Mouse (Mus musculus) liver, adult 2 months (tissue): ENCODE results near the gene Kctd19. TPM values are rescaled to one million over a fixed set of nuclear protein-coding genes. Genes with fewer than 3 reads are reported as not detected.

Experiments
- DNase-seq: peaks from one replicate; pipeline ENCODE4 v3.0.0-alpha.2; 2011; ENCODE audit warnings: low read depth, low spot score; ENCODE audit errors: extremely low read depth
- H3K27ac ChIP-seq: fragments of 200-500 bp; replicated peaks from 2 replicates; pipeline ENCODE4 v1.5.1; 2012; ENCODE audit warnings: low read depth, mild to moderate bottlenecking, control low read depth, inconsistent platforms, low read length; ENCODE audit not compliant: insufficient read depth
- H3K27me3 ChIP-seq: fragments of 200-500 bp; 2 replicates; pipeline ENCODE4 v1.6.1; 2012; ENCODE audit warnings: mild to moderate bottlenecking, moderate library complexity, low read length, inconsistent platforms; ENCODE audit not compliant: control insufficient read depth, insufficient read depth
- H3K36me3 ChIP-seq: fragments of 200-500 bp; 2 replicates; pipeline ENCODE4 v1.6.1; 2012; ENCODE audit warnings: low read length, inconsistent platforms; ENCODE audit not compliant: control insufficient read depth, insufficient read depth
- H3K4me1 ChIP-seq: fragments of 200-500 bp; 2 replicates; pipeline ENCODE4 v1.6.1; 2011; ENCODE audit warnings: low read length; ENCODE audit not compliant: control insufficient read depth, insufficient read depth
- H3K4me3 ChIP-seq: fragments of 200-500 bp; 2 replicates; pipeline ENCODE4 v1.5.1; 2011; ENCODE audit warnings: low read depth, mild to moderate bottlenecking, control low read depth, low read length, moderate library complexity; ENCODE audit not compliant: insufficient read depth
- H3K79me2 ChIP-seq: fragments of 200-500 bp; 2 replicates; pipeline ENCODE4 v1.6.1; 2012; ENCODE audit warnings: inconsistent platforms, mild to moderate bottlenecking, low read length, moderate library complexity; ENCODE audit not compliant: control insufficient read depth, insufficient read depth
- H3K9ac ChIP-seq: fragments of 200-500 bp; 2 replicates; pipeline ENCODE4 v1.6.1; 2012; ENCODE audit warnings: low read depth, mild to moderate bottlenecking, control low read depth, inconsistent platforms, low read length
- CTCF ChIP-seq: fragments of 200-500 bp; IDR thresholded peaks from 2 replicates; pipeline ENCODE4 v1.5.1; 2011; ENCODE audit warnings: low read depth, low read length, control low read depth
- POLR2A ChIP-seq: fragments of 200-500 bp; IDR thresholded peaks from 2 replicates; pipeline ENCODE4 v1.6.1; 2011; ENCODE audit warnings: low read length, control low read depth; ENCODE audit not compliant: insufficient read depth; ENCODE audit errors: extremely low read depth
- WGBS: fragments of 180-500 bp; shearing (Covaris S2); methylation state at CpG from one replicate; pipeline ENCODE4 v1.1.7; 2018; 5-methylcytosine and 5-hydroxymethylcytosine counted together
- polyA plus RNA-seq: library from polyadenylated mRNA; depleted of rRNA; stranded (reverse); fragments of >200 nt; gene quantifications from 2 replicates; pipeline ENCODE4 v1.2.3, GENCODE M21; 2012
- total RNA-seq: library from RNA; depleted of rRNA; stranded (reverse); fragments of >200 nt; gene quantifications from 2 replicates; pipeline ENCODE4 v1.2.3, GENCODE M21; 2014

Kctd19 gene
- total and polyA plus RNA-seq, 2 experiments, result not detected

- WGBS, result 73% methylated on average over 1 of the region's 1 CpGs
- no peak overlapping the region for H3K4me3 ChIP-seq
- no peak overlapping the region for H3K9ac ChIP-seq
- H3K4me1 ChIP-seq, result 0 out of 2 replicates have a peak, but pooled peaks cover 3% of the 10 kb centered on the region
- H3K27me3 ChIP-seq, result no peaks in the 10 kb centered on the region; the same call in 1 of the 2 replicates
- no peak for DNase-seq
- no peak overlapping the region for H3K27ac ChIP-seq
- H3K36me3 ChIP-seq, result no peaks in the 10 kb centered on the region
- H3K79me2 ChIP-seq, result no peaks in the 10 kb centered on the region
- TF ChIP-seq CTCF (no peak), POLR2A (no peak)
Observed at GRCm38 (mm10) chr8:105422006-105422405, 8.7 kb upstream of the Kctd19 start.

- Histone ChIP-seq H3K4me1 (no peaks in the 10 kb centered on the region), H3K79me2 (no peaks in the 10 kb centered on the region), H3K27me3 (no peaks in the 10 kb centered on the region; the same call in 1 of the 2 replicates), H3K9ac (no peak overlapping the region), H3K27ac (no peak overlapping the region), H3K36me3 (no peaks in the 10 kb centered on the region), H3K4me3 (no peak overlapping the region)
- WGBS, result 91% methylated on average over 4 of the region's 4 CpGs
- TF ChIP-seq POLR2A (no peak), CTCF (no peak)
- DNase-seq, result no peak
Observed at GRCm38 (mm10) chr8:105419800-105420199, 6.5 kb upstream of the Kctd19 start.

- Histone ChIP-seq H3K27ac (no peak overlapping the region), H3K36me3 (no peaks in the 10 kb centered on the region), H3K9ac (no peak overlapping the region), H3K4me1 (no peaks in the 10 kb centered on the region), H3K79me2 (no peaks in the 10 kb centered on the region), H3K27me3 (no peaks in the 10 kb centered on the region; the same call in 1 of the 2 replicates), H3K4me3 (no peak overlapping the region)
- 89% methylated on average over 2 of the region's 2 CpGs for WGBS
- DNase-seq, result no peak
- TF ChIP-seq POLR2A (no peak), CTCF (no peak)
Observed at GRCm38 (mm10) chr8:105418992-105419391, 5.7 kb upstream of the Kctd19 start.

GRCm38 (mm10) chr8:105409947-105410346, 3.4 kb downstream of the Kctd19 start:
- Histone ChIP-seq H3K36me3 (no peaks in the 10 kb centered on the region), H3K27me3 (0 out of 2 replicates have a peak, but pooled peaks cover 3% of the 10 kb centered on the region), H3K4me1 (no peaks in the 10 kb centered on the region), H3K27ac (no peak overlapping the region), H3K4me3 (no peak overlapping the region), H3K9ac (no peak overlapping the region), H3K79me2 (no peaks in the 10 kb centered on the region)
- TF ChIP-seq CTCF, result no peak
- TF ChIP-seq POLR2A, result no peak
- 95% methylated on average over 6 of the region's 6 CpGs for whole genome bisulfite sequencing
- no peak for DNase-seq

GRCm38 (mm10) chr8:105408331-105408730, 5.0 kb downstream of the Kctd19 start:
- DNase-seq, result no peak
- no peak for TF ChIP-seq CTCF
- TF ChIP-seq POLR2A, result no peak
- Histone ChIP-seq H3K4me3 (no peak overlapping the region), H3K27me3 (no peaks in the 10 kb centered on the region), H3K79me2 (no peaks in the 10 kb centered on the region), H3K4me1 (no peaks in the 10 kb centered on the region), H3K9ac (no peak overlapping the region), H3K27ac (no peak overlapping the region), H3K36me3 (no peaks in the 10 kb centered on the region)
- WGBS, result 71% methylated on average over 7 of the region's 7 CpGs

- no peak overlapping the region for H3K9ac ChIP-seq
- TF ChIP-seq POLR2A, result no peak
- TF ChIP-seq CTCF, result no peak
Observed at GRCm38 (mm10) chr8:105406416-105406815, 6.9 kb downstream of the Kctd19 start.

More at GRCm38 (mm10) chr8:105406416-105406815, 6.9 kb downstream of the Kctd19 start:
- no peak for DNase-seq
- no peak overlapping the region for H3K4me3 ChIP-seq
- H3K27ac ChIP-seq, result no peak overlapping the region
- WGBS, result 64% methylated on average over 10 of the region's 10 CpGs
- no peaks in the 10 kb centered on the region for H3K79me2 ChIP-seq
- H3K4me1 ChIP-seq, result no peaks in the 10 kb centered on the region
- H3K27me3 ChIP-seq, result no peaks in the 10 kb centered on the region
- no peaks in the 10 kb centered on the region for H3K36me3 ChIP-seq
